Mouse (Mus musculus): ENCODE results near the gene Ngdn. TPM values are rescaled to one million over a fixed set of nuclear protein-coding genes. Genes with fewer than 3 reads are reported as not detected.

Ngdn gene
- polyA plus RNA-seq, 2 experiments, result 62.6 to 66.8 TPM

DNA sequence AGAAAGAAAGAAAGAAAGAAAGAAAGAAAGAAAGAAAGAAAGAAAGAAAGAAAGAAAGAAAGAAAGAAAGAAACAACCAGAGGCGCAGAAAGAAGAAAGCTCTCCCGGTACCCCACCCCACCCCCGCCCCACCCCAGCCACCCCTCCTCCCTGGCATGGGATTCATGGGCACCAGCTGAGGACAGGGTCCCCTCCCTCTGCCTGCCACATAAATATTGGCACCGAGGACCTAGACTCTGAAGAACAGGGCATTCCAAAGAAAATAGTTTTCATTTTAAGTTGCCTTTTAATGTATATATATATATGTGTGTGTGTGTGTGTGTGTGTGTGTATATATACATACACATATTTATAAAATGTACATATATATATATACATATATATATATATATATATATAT, 37.8 kb downstream of the Ngdn start:
- DNase-seq (ENCODE audit: low spot score), result no peak
- no peak overlapping the region for H3K27ac ChIP-seq (replicated peaks; ENCODE audit: low read depth, low read length)
- H3K9ac ChIP-seq (ENCODE audit: low read depth, low read length, severe bottlenecking), result no peak overlapping the region
- no peaks in the 10 kb centered on the region for H3K36me3 ChIP-seq (ENCODE audit: control insufficient read depth, insufficient read depth, low read length)
- no peaks in the 10 kb centered on the region for H3K4me1 ChIP-seq (ENCODE audit: control insufficient read depth, insufficient read depth, low read length)
- no peak overlapping the region for H3K4me3 ChIP-seq (replicated peaks; ENCODE audit: low read length)
- no peak overlapping the region for H3K4me2 ChIP-seq (replicated peaks; ENCODE audit: low read depth, low read length, severe bottlenecking)
- H3K27me3 ChIP-seq (ENCODE audit: control insufficient read depth, insufficient read depth, low read length), result no peaks in the 10 kb centered on the region
- TF ChIP-seq POLR2A (IDR thresholded peaks at IDR 0.05; ENCODE audit: borderline replicate concordance, extremely low read depth, insufficient read depth, insufficient read length), result no peak
- H3K9me3 ChIP-seq (ENCODE audit: control insufficient read depth, low read length), result no peaks in the 10 kb centered on the region
- no peak for ATAC-seq (ENCODE audit: low FRiP score, low read depth)
- WGBS, result 75% methylated on average over 4 of the region's 4 CpGs

DNA sequence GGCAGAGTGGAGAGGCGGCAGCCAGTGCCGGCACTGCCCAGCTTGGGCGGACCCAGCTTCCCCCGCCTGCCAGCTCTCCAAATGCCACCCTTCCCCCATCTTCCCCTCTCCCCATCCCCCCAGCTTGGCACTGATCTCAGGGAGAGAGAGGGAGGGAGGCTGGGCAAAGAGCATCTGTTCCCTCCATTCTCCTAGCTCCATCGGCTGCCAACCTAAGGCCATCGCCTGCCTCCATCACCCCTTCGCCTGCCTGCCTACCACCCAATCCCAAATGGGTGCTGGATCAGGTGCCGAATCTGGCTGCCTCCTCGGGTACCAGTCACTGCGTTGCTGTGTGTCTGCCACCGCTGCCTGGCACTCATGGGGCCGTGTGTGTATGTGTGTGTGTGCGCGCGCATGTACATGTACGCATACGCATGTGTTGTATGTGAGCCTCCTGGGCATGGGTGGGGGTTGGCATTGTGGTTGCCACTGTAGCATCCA, 38.5 kb downstream of the Ngdn start:
- DNase-seq (ENCODE audit: low spot score) (no peak), ATAC-seq (ENCODE audit: low FRiP score, low read depth) (no peak)
- no peak for TF ChIP-seq POLR2A (IDR thresholded peaks at IDR 0.05; ENCODE audit: borderline replicate concordance, extremely low read depth, insufficient read depth, insufficient read length)
- Histone ChIP-seq H3K9me3 (ENCODE audit: control insufficient read depth, low read length) (no peaks in the 10 kb centered on the region), H3K4me1 (ENCODE audit: control insufficient read depth, insufficient read depth, low read length) (no peaks in the 10 kb centered on the region), H3K27ac (replicated peaks; ENCODE audit: low read depth, low read length) (no peak overlapping the region), H3K27me3 (ENCODE audit: control insufficient read depth, insufficient read depth, low read length) (no peaks in the 10 kb centered on the region), H3K4me2 (replicated peaks; ENCODE audit: low read depth, low read length, severe bottlenecking) (no peak overlapping the region), H3K9ac (ENCODE audit: low read depth, low read length, severe bottlenecking) (no peak overlapping the region), H3K4me3 (replicated peaks; ENCODE audit: low read length) (no peak overlapping the region), H3K36me3 (ENCODE audit: control insufficient read depth, insufficient read depth, low read length) (no peaks in the 10 kb centered on the region)
- 88% methylated on average over 15 of the region's 17 CpGs for WGBS

DNA sequence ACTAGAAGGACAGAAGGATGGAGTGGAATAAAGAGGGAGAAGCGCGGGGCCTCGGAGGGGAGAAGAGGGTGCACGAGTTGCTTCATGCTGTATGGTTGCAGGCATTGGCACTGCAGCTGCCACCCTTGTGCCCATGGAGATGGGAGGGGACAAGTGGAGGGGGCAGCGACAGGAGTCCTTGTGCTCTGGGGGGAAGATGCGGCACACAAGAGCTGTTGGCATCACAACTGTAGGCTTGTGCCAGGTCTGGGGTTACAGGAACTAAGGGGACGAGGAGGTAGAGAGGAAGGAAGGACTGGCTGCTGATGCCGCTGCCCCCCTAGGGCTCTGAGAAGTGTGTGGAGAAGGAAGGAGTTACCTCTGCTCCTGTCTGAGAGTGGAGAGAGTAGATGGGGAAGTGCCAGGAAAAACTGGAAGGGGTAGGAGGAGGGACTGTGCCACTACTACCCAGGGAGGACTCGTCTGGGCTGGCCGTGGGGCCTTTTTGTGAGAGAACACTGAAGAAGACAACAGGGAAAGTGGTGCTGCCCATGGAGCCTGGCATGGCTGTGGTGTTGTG, 39.0 kb downstream of the Ngdn start:
- Histone ChIP-seq H3K4me3 (replicated peaks; ENCODE audit: low read length) (no peak overlapping the region), H3K9ac (ENCODE audit: low read depth, low read length, severe bottlenecking) (no peak overlapping the region), H3K4me1 (ENCODE audit: control insufficient read depth, insufficient read depth, low read length) (no peaks in the 10 kb centered on the region), H3K36me3 (ENCODE audit: control insufficient read depth, insufficient read depth, low read length) (no peaks in the 10 kb centered on the region), H3K27me3 (ENCODE audit: control insufficient read depth, insufficient read depth, low read length) (no peaks in the 10 kb centered on the region), H3K9me3 (ENCODE audit: control insufficient read depth, low read length) (no peaks in the 10 kb centered on the region), H3K4me2 (replicated peaks; ENCODE audit: low read depth, low read length, severe bottlenecking) (no peak overlapping the region), H3K27ac (replicated peaks; ENCODE audit: low read depth, low read length) (no peak overlapping the region)
- TF ChIP-seq POLR2A (IDR thresholded peaks at IDR 0.05; ENCODE audit: borderline replicate concordance, extremely low read depth, insufficient read depth, insufficient read length), result no peak
- 83% methylated on average over 10 of the region's 10 CpGs for WGBS
- ATAC-seq (ENCODE audit: low FRiP score, low read depth), result no peak
- DNase-seq (ENCODE audit: low spot score), result no peak

DNA sequence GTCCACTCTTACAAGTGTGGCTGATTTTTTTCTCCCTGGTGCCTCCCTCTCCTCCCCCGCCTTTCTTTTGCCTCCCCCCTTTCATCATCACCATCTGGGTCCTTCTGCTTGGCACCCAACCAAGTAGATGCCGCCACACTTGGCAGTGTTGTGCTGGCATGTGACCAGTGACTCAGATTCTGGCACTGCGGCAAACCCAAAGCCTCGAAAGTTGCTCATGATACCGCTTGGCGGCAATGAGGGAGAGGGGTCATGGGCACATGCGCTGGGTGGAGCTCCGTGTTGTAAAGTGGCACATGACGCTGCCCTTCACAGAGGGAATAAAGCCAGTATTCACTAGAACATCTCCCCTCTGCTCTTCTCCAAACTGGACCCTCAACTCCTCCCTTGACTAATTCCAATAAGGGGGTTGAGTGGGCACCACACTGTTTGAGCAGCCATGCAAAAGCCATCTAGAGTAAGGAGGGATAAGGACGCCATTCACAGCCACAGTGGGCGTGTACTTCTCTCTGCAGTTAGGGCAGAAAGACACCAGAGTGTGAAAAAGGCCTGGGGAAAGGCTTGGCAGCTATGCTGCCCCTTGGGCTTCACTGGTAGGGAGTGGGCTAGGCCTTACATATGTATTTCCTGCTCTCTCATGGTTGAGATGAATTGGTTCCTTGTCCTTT, 40.0 kb downstream of the Ngdn start:
- no peak for DNase-seq (ENCODE audit: low spot score)
- no peak overlapping the region for H3K4me3 ChIP-seq (replicated peaks; ENCODE audit: low read length)
- no peak for ATAC-seq (ENCODE audit: low FRiP score, low read depth)
- H3K36me3 ChIP-seq (ENCODE audit: control insufficient read depth, insufficient read depth, low read length), result no peaks in the 10 kb centered on the region
- no peak for TF ChIP-seq POLR2A (IDR thresholded peaks at IDR 0.05; ENCODE audit: borderline replicate concordance, extremely low read depth, insufficient read depth, insufficient read length)
- no peak overlapping the region for H3K9ac ChIP-seq (ENCODE audit: low read depth, low read length, severe bottlenecking)
- H3K4me1 ChIP-seq (ENCODE audit: control insufficient read depth, insufficient read depth, low read length), result no peaks in the 10 kb centered on the region
- no peaks in the 10 kb centered on the region for H3K27me3 ChIP-seq (ENCODE audit: control insufficient read depth, insufficient read depth, low read length)
- 72% methylated on average over 11 of the region's 11 CpGs for WGBS
- H3K27ac ChIP-seq (replicated peaks; ENCODE audit: low read depth, low read length), result no peak overlapping the region
- no peak overlapping the region for H3K4me2 ChIP-seq (replicated peaks; ENCODE audit: low read depth, low read length, severe bottlenecking)
- no peaks in the 10 kb centered on the region for H3K9me3 ChIP-seq (ENCODE audit: control insufficient read depth, low read length)

DNA sequence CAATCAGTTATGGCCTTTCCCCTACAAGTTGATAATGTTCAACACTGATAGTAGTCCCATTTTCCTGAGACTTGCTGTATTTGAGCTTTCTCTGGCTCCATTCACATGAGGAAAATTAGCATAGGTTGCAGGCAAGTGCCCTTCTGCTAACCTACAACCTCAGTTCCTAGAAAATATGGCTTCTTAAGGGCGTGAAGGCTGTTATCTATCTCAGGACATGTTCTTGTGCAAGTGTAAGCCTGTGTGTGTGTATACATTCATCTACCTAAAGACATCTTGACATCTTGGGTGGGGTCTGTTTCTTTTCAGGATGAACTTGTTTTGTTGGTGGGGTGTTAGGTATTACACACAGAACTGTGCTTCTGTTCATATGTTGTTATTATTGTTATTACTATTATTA, 43.8 kb downstream of the Ngdn start:
- 81% methylated on average over 1 of the region's 1 CpGs for WGBS
- no peak for DNase-seq (ENCODE audit: low spot score)

More for the DNA sequence above, 43.8 kb downstream of the Ngdn start:
- Histone ChIP-seq H3K36me3 (ENCODE audit: control insufficient read depth, insufficient read depth, low read length) (no peaks in the 10 kb centered on the region; the same call in 1 of the 2 replicates), H3K27ac (replicated peaks; ENCODE audit: low read depth, low read length) (no peak overlapping the region), H3K4me2 (replicated peaks; ENCODE audit: low read depth, low read length, severe bottlenecking) (no peak overlapping the region), H3K9ac (ENCODE audit: low read depth, low read length, severe bottlenecking) (no peak overlapping the region), H3K4me3 (replicated peaks; ENCODE audit: low read length) (no peak overlapping the region), H3K27me3 (ENCODE audit: control insufficient read depth, insufficient read depth, low read length) (no peaks in the 10 kb centered on the region), H3K9me3 (ENCODE audit: control insufficient read depth, low read length) (no peaks in the 10 kb centered on the region), H3K4me1 (ENCODE audit: control insufficient read depth, insufficient read depth, low read length) (peaks cover 18% of the 10 kb centered on the region)
- no peak for ATAC-seq (ENCODE audit: low FRiP score, low read depth)
- TF ChIP-seq POLR2A (IDR thresholded peaks at IDR 0.05; ENCODE audit: borderline replicate concordance, extremely low read depth, insufficient read depth, insufficient read length), result no peak
